Comparison of ENCODE assay signal across 11 mouse cellular contexts in genomic region chr10:94037596-94037995, GRCm38 (mm10). TPM values are rescaled to one million over a fixed set of nuclear protein-coding genes. Genes with fewer than 3 reads are reported as not detected.
DNase-seq lines count a peak whose midpoint lies in the region; ATAC-seq and TF ChIP-seq lines count a peak whose summit lies in the region.
"Had no signal": no experiment of that assay in that cellular context is flagged by ENCODE, and none has a peak within 500 bp of the region (broad histone marks: within the 10 kb centered on the region; RNA-seq: fewer than 3 reads in every experiment).

No protein-coding gene starts in this region.

- ATAC-seq in heart, embryonic 13.5 days (ENCODE audit: extremely low read depth, insufficient number of reproducible peaks, low FRiP score, low TSS enrichment) = no peak
- ATAC-seq in liver, embryonic 14.5 days (ENCODE audit: insufficient read depth) = no peak

- no peak for TF ChIP-seq CTCF in left cerebral cortex, adult 2 months (IDR thresholded peaks at IDR 0.05)
- no peak for TF ChIP-seq CTCF in CH12.LX (conservative IDR thresholded peaks at IDR 0.05 in 1 of 2, IDR thresholded peaks at IDR 0.05 in 1 of 2; ENCODE audit: low read depth in 2 of 2, low read length in 2 of 2)
- no peak for TF ChIP-seq CTCF in liver, embryonic 14.5 days (IDR thresholded peaks at IDR 0.05; ENCODE audit: low read depth)

- intact Hi-C loops in left cerebral cortex, adult 2 months (cut with DNase I) = loop anchor here (2.0 to 5.0 kb wide), 2 partner anchors 43 to 160 kb away; partner anchors contain the start of gene Ndufa12
- intact Hi-C loops in left cerebral cortex, postnatal 4 days (cut with DNase I) = no loop called here

- H3K4me3 ChIP-seq in heart, embryonic 13.5 days = peak overlapping the region; percentile 95; the same call in 1 of the 2 replicates
- no peak overlapping the region for H3K4me3 ChIP-seq in heart, embryonic 10.5 days
- peak overlapping the region; percentile 34; the same call in 1 of the 2 replicates for H3K4me3 ChIP-seq in left cerebral cortex, adult 2 months
- H3K4me3 ChIP-seq in CH12.LX (replicated peaks in 1 of 3; ENCODE audit: low read depth in 2 of 3, low read length in 2 of 3, poor library complexity in 1 of 3) = peak overlapping the region in 1 of 3 experiments; percentile 93
- no peak overlapping the region; a peak in 1 of 4 replicates for H3K4me3 ChIP-seq in liver, embryonic 14.5 days (ENCODE audit: insufficient read depth in 1 of 2, low read depth in 2 of 2, low read length in 2 of 2)

- no peak for TF ChIP-seq RAD21 in CH12.LX (IDR thresholded peaks at IDR 0.05; ENCODE audit: low read depth, low read length)

- H3K79me2 ChIP-seq in CH12.LX (replicated peaks; ENCODE audit: control insufficient read depth, extremely low read depth, insufficient read depth, poor library complexity, severe bottlenecking) = peaks cover 67% of the 10 kb centered on the region

- no peak for TF ChIP-seq POLR2A in CH12.LX (IDR thresholded peaks at IDR 0.05; ENCODE audit: low read depth, low read length)

- no peaks in the 10 kb centered on the region for H3K36me3 ChIP-seq in heart, embryonic 13.5 days
- H3K36me3 ChIP-seq in heart, embryonic 10.5 days = 0 out of 2 replicates have a peak, but pooled peaks cover 3% of the 10 kb centered on the region
- H3K36me3 ChIP-seq in CH12.LX (replicated peaks in 1 of 2; ENCODE audit: control insufficient read depth in 1 of 2, insufficient read depth in 1 of 2, low read length in 1 of 2) = peaks cover 0 to 10% of the 10 kb centered on the region in 2 experiments
- no peaks in the 10 kb centered on the region for H3K36me3 ChIP-seq in liver, embryonic 14.5 days (replicated peaks; ENCODE audit: control insufficient read depth, insufficient read depth, low read depth)

- H3K27ac ChIP-seq in heart, embryonic 13.5 days (replicated peaks) = no peak overlapping the region
- H3K27ac ChIP-seq in heart, embryonic 10.5 days = no peak overlapping the region
- H3K27ac ChIP-seq in left cerebral cortex, adult 2 months = no peak overlapping the region
- H3K27ac ChIP-seq in CH12.LX (ENCODE audit: insufficient read depth, low read depth) = no peak overlapping the region
- no peak overlapping the region for H3K27ac ChIP-seq in liver, embryonic 14.5 days
- H3K27ac ChIP-seq: gastrocnemius, adult 2 months had no signal

- peaks cover 32% of the 10 kb centered on the region for H3K4me1 ChIP-seq in heart, embryonic 13.5 days
- peaks cover 18% of the 10 kb centered on the region for H3K4me1 ChIP-seq in heart, embryonic 10.5 days
- H3K4me1 ChIP-seq in CH12.LX (ENCODE audit: control insufficient read depth in 1 of 2, insufficient read depth in 2 of 2) = peaks cover 0 to 38% of the 10 kb centered on the region in 2 experiments; a peak in 3 of 4 replicates
- H3K4me1 ChIP-seq in liver, embryonic 14.5 days (replicated peaks; ENCODE audit: control insufficient read depth in 2 of 2, insufficient read depth in 2 of 2, low read length in 1 of 2) = peaks cover 8 to 14% of the 10 kb centered on the region in 2 experiments

- 78% methylated on average over 4 of the region's 4 CpGs for WGBS in heart, embryonic 13.5 days
- WGBS in heart, embryonic 10.5 days = 82% methylated on average over 4 of the region's 4 CpGs
- 65% methylated on average over 4 of the region's 4 CpGs for WGBS in liver, embryonic 14.5 days (ENCODE audit: insufficient replicate concordance)

- H3K9me3 ChIP-seq in heart, embryonic 13.5 days = no peaks in the 10 kb centered on the region
- H3K9me3 ChIP-seq in heart, embryonic 10.5 days = no peaks in the 10 kb centered on the region
- H3K9me3 ChIP-seq in CH12.LX (replicated peaks; ENCODE audit: low read length) = peaks cover 3% of the 10 kb centered on the region
- H3K9me3 ChIP-seq in liver, embryonic 14.5 days (ENCODE audit: control insufficient read depth, low read length) = no peaks in the 10 kb centered on the region

- H3K9ac ChIP-seq in heart, embryonic 13.5 days = no peak overlapping the region
- peak overlapping the region; percentile 60 for H3K9ac ChIP-seq in CH12.LX (ENCODE audit: insufficient read depth, low read depth)
- H3K9ac ChIP-seq in liver, embryonic 14.5 days (replicated peaks) = no peak overlapping the region

- DNase-seq in heart, embryonic 10.5 days (ENCODE audit: low spot score) = no peak
- no peak for DNase-seq in left cerebral cortex, adult 2 months (ENCODE audit: extremely low spot score in 1 of 2, low spot score in 2 of 2)
- no peak for DNase-seq in left cerebral cortex, postnatal 4 days
- no peak for DNase-seq in CH12.LX (ENCODE audit: extremely low read depth)
- no peak for DNase-seq in liver, embryonic 14.5 days (ENCODE audit: low read depth in 3 of 3, low spot score in 3 of 3)
- no peak for DNase-seq in left cerebral cortex, adult 9 months (ENCODE audit: low spot score in 2 of 2)
- DNase-seq in urinary bladder, adult 2 months (ENCODE audit: low spot score) = no peak
- DNase-seq: cerebellum, adult 11-12 months; gastrocnemius, adult 2 months; kidney, adult 8-10 months had no signal

- dilution Hi-C loops in CH12.LX (cut with MboI; ENCODE audit: extremely low pct_ligation_motif_present, extremely low pct_unique_long_range_greater_than_20kb, low sequenced_read_pairs) = no loop called here

- no peaks in the 10 kb centered on the region for H3K27me3 ChIP-seq in heart, embryonic 13.5 days (replicated peaks)
- no peaks in the 10 kb centered on the region for H3K27me3 ChIP-seq in heart, embryonic 10.5 days (ENCODE audit: insufficient read depth, poor library complexity, severe bottlenecking)
- no peaks in the 10 kb centered on the region for H3K27me3 ChIP-seq in CH12.LX (replicated peaks)
- H3K27me3 ChIP-seq in liver, embryonic 14.5 days (ENCODE audit: control insufficient read depth, insufficient read depth, low read length) = no peaks in the 10 kb centered on the region

- in situ Hi-C loops in CH12.LX (cut with MboI; ENCODE audit: low pct_ligation_motif_present, low pct_unique_long_range_greater_than_20kb, low sequenced_read_pairs) = loop anchor here (5.0 kb wide), 1 partner anchor 70 kb away; no protein-coding TSS in a partner anchor

- no peak for TF ChIP-seq EP300 in CH12.LX (IDR thresholded peaks at IDR 0.05; ENCODE audit: low read length)
- TF ChIP-seq EP300 in liver, embryonic 14.5 days (IDR thresholded peaks at IDR 0.05; ENCODE audit: low read depth) = no peak

- peak overlapping the region; percentile 73 for H3K4me2 ChIP-seq in heart, embryonic 13.5 days
- H3K4me2 ChIP-seq in CH12.LX (ENCODE audit: insufficient read depth, low read depth, poor library complexity, severe bottlenecking) = peak overlapping the region; percentile 97; the same call in 1 of the 2 replicates
- H3K4me2 ChIP-seq in liver, embryonic 14.5 days (ENCODE audit: low read depth) = peak overlapping the region; percentile 82

TF ChIP-seq in CH12.LX, 34 proteins besides CTCF, POLR2A, EP300 and RAD21:
- no peak for TF ChIP-seq HCFC1 (IDR thresholded peaks at IDR 0.05; ENCODE audit: low read depth, low read length)
- peak; percentile 81 for TF ChIP-seq ZNF384 (IDR thresholded peaks at IDR 0.05; ENCODE audit: low read depth, low read length)
- no peak for TF ChIP-seq SIN3A (IDR thresholded peaks at IDR 0.05; ENCODE audit: low read length)
- TF ChIP-seq ZKSCAN1 (IDR thresholded peaks at IDR 0.05; ENCODE audit: borderline replicate concordance, low read depth, low read length) = no peak
- no peak for TF ChIP-seq MYC (IDR thresholded peaks at IDR 0.05; ENCODE audit: low read depth, low read length)
- TF ChIP-seq ZC3H11A (IDR thresholded peaks at IDR 0.05; ENCODE audit: low read depth, low read length) = no peak
- TF ChIP-seq NRF1 (IDR thresholded peaks at IDR 0.05; ENCODE audit: low read depth, low read length) = no peak

RNA-seq across cellular contexts. Expression of gene Fgd6, which starts 1.8 kb away (rescaled TPM):
- 2.1 and 2.2 TPM in 2 replicates for polyA plus RNA-seq in heart, embryonic 13.5 days (2015; fragmentation: Nextera tagmentation; extraction: Ambion mirVana)
- 2.9 and 4.5 TPM in 2 replicates for polyA plus RNA-seq in heart, embryonic 10.5 days (2016; fragmentation: Nextera tagmentation; extraction: Ambion mirVana)
- 10 to 100 TPM in 1 of 2 experiments, 1 to 10 TPM in 1; 9.9 to 12.3 TPM for total RNA-seq in left cerebral cortex, adult 2 months (2021)
- 1 to 10 TPM; 5.5 to 5.8 TPM for total RNA-seq in left cerebral cortex, postnatal 4 days (2021)
- total RNA-seq in CH12.LX (2012; rRNA removed) = 5.0 and 7.2 TPM in 2 replicates
- total RNA-seq in CH12.LX (2014; rRNA removed) = 3.0 and 3.3 TPM in 2 replicates
- polyA plus RNA-seq in CH12.LX (2012; ENCODE audit: insufficient read length, low read depth) = 4.7 and 5.0 TPM in 2 replicates
- 2.5 and 2.9 TPM in 2 replicates for polyA plus RNA-seq in liver, embryonic 14.5 days (2012; rRNA removed)
- 2.4 and 2.9 TPM in 2 replicates for polyA plus RNA-seq in liver, embryonic 14.5 days (2014; fragmentation: Nextera tagmentation; extraction: Ambion mirVana)
- polyA plus RNA-seq in urinary bladder, adult 2 months (2012; rRNA removed) = 1.9 and 2.7 TPM in 2 replicates

RNA-seq across cellular contexts. Expression of gene Vezt, which starts 2.0 kb away (rescaled TPM):
- polyA plus RNA-seq in heart, embryonic 13.5 days (2015; fragmentation: Nextera tagmentation; extraction: Ambion mirVana) = 21.2 and 23.2 TPM in 2 replicates
- 20.6 and 26.3 TPM in 2 replicates for polyA plus RNA-seq in heart, embryonic 10.5 days (2016; fragmentation: Nextera tagmentation; extraction: Ambion mirVana)
- 10 to 100 TPM; 77.3 to 80.2 TPM for total RNA-seq in left cerebral cortex, adult 2 months (2021)
- 100 to 1,000 TPM in 1 of 2 experiments, 10 to 100 TPM in 1; 96.2 to 106 TPM for total RNA-seq in left cerebral cortex, postnatal 4 days (2021)
- total RNA-seq in CH12.LX (2012; rRNA removed) (18.0 and 18.8 TPM in 2 replicates), CH12.LX (2014; rRNA removed) (17.2 and 18.4 TPM in 2 replicates)
- 21.2 and 26.5 TPM in 2 replicates for polyA plus RNA-seq in CH12.LX (2012; ENCODE audit: insufficient read length, low read depth)
- 4.9 and 6.6 TPM in 2 replicates for polyA plus RNA-seq in liver, embryonic 14.5 days (2012; rRNA removed)
- polyA plus RNA-seq in liver, embryonic 14.5 days (2014; fragmentation: Nextera tagmentation; extraction: Ambion mirVana) = 12.7 and 14.6 TPM in 2 replicates
- 16.5 and 19.1 TPM in 2 replicates for polyA plus RNA-seq in urinary bladder, adult 2 months (2012; rRNA removed)

Comparison
In these comparisons a context has a peak if more than half of its experiments do, and no peak if none do; other contexts are left out.
1. H3K4me3 ChIP-seq: peak in heart, embryonic 13.5 days (single experiment) and left cerebral cortex, adult 2 months (single experiment); none in heart, embryonic 10.5 days (single experiment) and liver, embryonic 14.5 days (0 of 2).
2. Peak in every context shown above with its lines, with median percentiles within 50 percentile points of each other: H3K4me2 ChIP-seq.